Mouse (Mus musculus) brain, embryonic 14.5 days (tissue): Measurements from ENCODE around the gene Erp29.

Experiments used
- CTCF ChIP-seq: fragments of 200-500 bp; IDR thresholded peaks from 2 replicates; pipeline ENCODE4 v1.5.1; 2012; ENCODE audit warnings: inconsistent platforms, mild to moderate bottlenecking, moderate library complexity, borderline replicate concordance; ENCODE audit not compliant: insufficient read depth, insufficient read length; ENCODE audit errors: extremely low read depth
- POLR2A ChIP-seq: fragments of 200-500 bp; IDR thresholded peaks from 2 replicates; pipeline ENCODE4 v1.6.1; 2012; ENCODE audit warnings: mild to moderate bottlenecking, inconsistent platforms, borderline replicate concordance; ENCODE audit not compliant: poor library complexity, insufficient read depth, insufficient read length, severe bottlenecking; ENCODE audit errors: extremely low read depth

GRCm38 (mm10) chr5:121448450-121448849 lies 3.9 kb downstream of the Erp29 start:
- no peak for TF ChIP-seq POLR2A
- TF ChIP-seq CTCF: peak; percentile 30; the same call in 1 of the 2 replicates
